Mouse (Mus musculus): ENCODE results near the gene Lig4. TPM values are rescaled to one million over a fixed set of nuclear protein-coding genes. Genes with fewer than 3 reads are reported as not detected.

Lig4 gene
- polyA plus RNA-seq, 1 experiment from 2014 or later: 8.9 TPM

GRCm38 (mm10) chr8:9975898-9976611, 1.4 kb downstream of the Lig4 start:
- Histone ChIP-seq H3K36me3 (peaks cover 26% of the 10 kb centered on the region), H3K27me3 (ENCODE audit: low read depth, poor library complexity, severe bottlenecking) (no peaks in the 10 kb centered on the region), H3K4me3 (peak overlapping the region; percentile 80), H3K9me3 (replicated peaks) (no peaks in the 10 kb centered on the region), H3K27ac (peak overlapping the region; percentile 85), H3K4me1 (peaks cover 25% of the 10 kb centered on the region)
- WGBS: under 1% methylated on average over 47 of the region's 47 CpGs
- DNase-seq (ENCODE audit: low spot score): peak; percentile 100

GRCm38 (mm10) chr8:9975276-9975675, 2.2 kb downstream of the Lig4 start:
- 61% methylated on average over 5 of the region's 5 CpGs for WGBS
- H3K9me3 ChIP-seq (replicated peaks): no peaks in the 10 kb centered on the region
- peaks cover 25% of the 10 kb centered on the region for H3K4me1 ChIP-seq
- peaks cover 29% of the 10 kb centered on the region for H3K36me3 ChIP-seq
- H3K27me3 ChIP-seq (ENCODE audit: low read depth, poor library complexity, severe bottlenecking): no peaks in the 10 kb centered on the region
- peak overlapping the region; percentile 80 for H3K4me3 ChIP-seq
- H3K27ac ChIP-seq: no peak overlapping the region
- DNase-seq (ENCODE audit: low spot score): no peak

- Histone ChIP-seq H3K27ac (no peak overlapping the region), H3K4me1 (peaks cover 9% of the 10 kb centered on the region), H3K4me3 (no peak overlapping the region), H3K36me3 (peaks cover 43% of the 10 kb centered on the region), H3K27me3 (ENCODE audit: low read depth, poor library complexity, severe bottlenecking) (no peaks in the 10 kb centered on the region), H3K9me3 (replicated peaks) (no peaks in the 10 kb centered on the region)
- WGBS: 94% methylated on average over 9 of the region's 9 CpGs
- no peak for DNase-seq (ENCODE audit: low spot score)
Observed at GRCm38 (mm10) chr8:9971866-9972265, 5.6 kb downstream of the Lig4 start.

GRCm38 (mm10) chr8:9959919-9960318, 17.6 kb downstream of the Lig4 start:
- no peak for DNase-seq (ENCODE audit: low spot score)
- Histone ChIP-seq H3K27ac (no peak overlapping the region), H3K4me1 (0 out of 2 replicates have a peak, but pooled peaks cover 2% of the 10 kb centered on the region), H3K27me3 (ENCODE audit: low read depth, poor library complexity, severe bottlenecking) (no peaks in the 10 kb centered on the region), H3K9me3 (replicated peaks) (no peaks in the 10 kb centered on the region), H3K36me3 (no peaks in the 10 kb centered on the region), H3K4me3 (no peak overlapping the region)
- 89% methylated on average over 2 of the region's 2 CpGs for WGBS

- WGBS: 75% methylated on average over 4 of the region's 4 CpGs
- Histone ChIP-seq H3K27me3 (ENCODE audit: low read depth, poor library complexity, severe bottlenecking) (no peaks in the 10 kb centered on the region), H3K36me3 (no peaks in the 10 kb centered on the region), H3K27ac (no peak overlapping the region), H3K9me3 (replicated peaks) (no peaks in the 10 kb centered on the region), H3K4me3 (no peak overlapping the region), H3K4me1 (0 out of 2 replicates have a peak, but pooled peaks cover 2% of the 10 kb centered on the region)
- DNase-seq (ENCODE audit: low spot score): no peak
Observed at GRCm38 (mm10) chr8:9958338-9958737, 19.1 kb downstream of the Lig4 start.

GRCm38 (mm10) chr8:9949134-9949890, 28.2 kb downstream of the Lig4 start:
- Histone ChIP-seq H3K27ac (no peak overlapping the region), H3K27me3 (ENCODE audit: low read depth, poor library complexity, severe bottlenecking) (no peaks in the 10 kb centered on the region), H3K9me3 (replicated peaks) (no peaks in the 10 kb centered on the region), H3K4me1 (no peaks in the 10 kb centered on the region), H3K4me3 (no peak overlapping the region), H3K36me3 (no peaks in the 10 kb centered on the region)
- WGBS: 72% methylated on average over 10 of the region's 10 CpGs
- DNase-seq (ENCODE audit: low spot score): no peak

GRCm38 (mm10) chr8:9935574-9935973, 41.9 kb downstream of the Lig4 start:
- Histone ChIP-seq H3K9me3 (replicated peaks) (no peaks in the 10 kb centered on the region), H3K4me3 (no peak overlapping the region), H3K4me1 (no peaks in the 10 kb centered on the region), H3K36me3 (no peaks in the 10 kb centered on the region), H3K27me3 (ENCODE audit: low read depth, poor library complexity, severe bottlenecking) (no peaks in the 10 kb centered on the region), H3K27ac (no peak overlapping the region)
- WGBS: 69% methylated on average over 7 of the region's 7 CpGs
- no peak for DNase-seq (ENCODE audit: low spot score)

- Histone ChIP-seq H3K4me1 (no peaks in the 10 kb centered on the region), H3K27me3 (ENCODE audit: low read depth, poor library complexity, severe bottlenecking) (no peaks in the 10 kb centered on the region), H3K27ac (no peak overlapping the region), H3K4me3 (no peak overlapping the region), H3K36me3 (no peaks in the 10 kb centered on the region), H3K9me3 (replicated peaks) (no peaks in the 10 kb centered on the region)
- peak; percentile 59 for DNase-seq (ENCODE audit: low spot score)
- 39% methylated on average over 10 of the region's 10 CpGs for WGBS
Observed at GRCm38 (mm10) chr8:9934891-9935565, 42.5 kb downstream of the Lig4 start.

- no peak for DNase-seq (ENCODE audit: low spot score)
- H3K4me3 ChIP-seq: no peak overlapping the region
- no peaks in the 10 kb centered on the region for H3K36me3 ChIP-seq
- no peaks in the 10 kb centered on the region for H3K27me3 ChIP-seq (ENCODE audit: low read depth, poor library complexity, severe bottlenecking)
- no peaks in the 10 kb centered on the region for H3K9me3 ChIP-seq (replicated peaks)
- no peaks in the 10 kb centered on the region for H3K4me1 ChIP-seq
- no peak overlapping the region for H3K27ac ChIP-seq
Observed at GRCm38 (mm10) chr8:9932711-9933110, 44.8 kb downstream of the Lig4 start.

- H3K4me3 ChIP-seq: no peak overlapping the region
- WGBS: 82% methylated on average over 14 of the region's 14 CpGs
- no peaks in the 10 kb centered on the region for H3K27me3 ChIP-seq (ENCODE audit: low read depth, poor library complexity, severe bottlenecking)
- H3K9me3 ChIP-seq (replicated peaks): no peaks in the 10 kb centered on the region
- no peak for DNase-seq (ENCODE audit: low spot score)
- H3K36me3 ChIP-seq: no peaks in the 10 kb centered on the region
- H3K4me1 ChIP-seq: no peaks in the 10 kb centered on the region
- no peak overlapping the region for H3K27ac ChIP-seq
Observed at GRCm38 (mm10) chr8:9929746-9930445, 47.6 kb downstream of the Lig4 start.
